Mouse (Mus musculus): Measurements from ENCODE around the gene Mrgpra1.

DNA sequence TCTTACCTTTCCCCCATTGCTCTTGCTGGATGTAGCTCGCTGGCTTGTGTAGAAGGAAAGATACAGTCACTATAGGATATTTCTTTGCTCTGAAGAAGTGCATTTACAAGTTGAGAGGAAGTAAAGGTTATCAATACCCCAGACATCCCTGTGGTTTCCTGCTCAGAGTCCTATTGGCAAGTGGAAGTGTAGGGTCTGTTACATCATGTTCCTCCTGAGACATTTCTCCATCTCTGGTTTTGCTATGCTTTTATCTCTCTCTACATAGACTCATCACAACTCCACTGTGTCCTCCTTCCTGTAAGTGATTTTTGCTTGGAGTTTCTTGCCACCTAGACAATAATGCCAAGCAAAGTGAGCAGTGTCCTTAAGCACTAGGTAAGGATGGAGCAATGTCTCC lies 35.7 kb downstream of the Mrgpra1 start:
- TF ChIP-seq POLR2A (IDR thresholded peaks at IDR 0.05; ENCODE audit: low read depth, low read length) (no peak), CTCF (IDR thresholded peaks at IDR 0.05; ENCODE audit: extremely low read depth, insufficient read depth, insufficient read length, insufficient replicate concordance) (no peak)
